Mouse (Mus musculus) adrenal gland (tissue): ENCODE data around the gene Rps25.
"Not testable (repeated sequence)": the region's sequence is repeated elsewhere in the genome, so short reads cannot be mapped to it uniquely, and the experiment has no call there.

Source experiments
- intact Hi-C: fragments of 180-260 bp; cut with DNase I; formaldehyde crosslinking; loops from one replicate; pipeline ENCODE4 v1.15.1; 2025

Rps25 gene

GRCm38 (mm10) chr9:44399114-44399794 lies 7.7 kb upstream of the Rps25 start:
- intact Hi-C loops = no loop called here

GRCm38 (mm10) chr9:44399795-44400114 lies 7.2 kb upstream of the Rps25 start:
- intact Hi-C loops = no loop called here

- intact Hi-C loops = no loop called here
Measured at GRCm38 (mm10) chr9:44401081-44401480, 5.9 kb upstream of the Rps25 start.

GRCm38 (mm10) chr9:44405011-44405410 lies 1.9 kb upstream of the Rps25 start:
- intact Hi-C loops = no loop called here

DNA sequence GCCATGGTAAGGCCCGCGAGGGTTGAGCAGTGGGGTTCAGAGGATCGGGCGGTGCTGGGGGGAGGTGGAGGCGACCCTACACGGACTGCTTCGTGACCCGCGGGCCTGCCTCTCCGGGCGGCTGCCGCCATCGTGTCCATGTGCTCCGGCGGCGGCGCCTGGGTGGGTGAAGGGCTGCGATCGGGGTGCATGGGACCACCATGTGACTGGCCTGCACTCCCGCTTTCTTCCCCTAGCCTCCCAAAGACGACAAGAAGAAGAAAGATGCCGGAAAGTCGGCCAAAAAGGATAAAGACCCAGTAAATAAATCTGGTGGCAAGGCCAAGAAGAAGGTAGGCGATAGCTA lies 786 bp downstream of the Rps25 start:
- intact Hi-C loops = no loop called here

DNA sequence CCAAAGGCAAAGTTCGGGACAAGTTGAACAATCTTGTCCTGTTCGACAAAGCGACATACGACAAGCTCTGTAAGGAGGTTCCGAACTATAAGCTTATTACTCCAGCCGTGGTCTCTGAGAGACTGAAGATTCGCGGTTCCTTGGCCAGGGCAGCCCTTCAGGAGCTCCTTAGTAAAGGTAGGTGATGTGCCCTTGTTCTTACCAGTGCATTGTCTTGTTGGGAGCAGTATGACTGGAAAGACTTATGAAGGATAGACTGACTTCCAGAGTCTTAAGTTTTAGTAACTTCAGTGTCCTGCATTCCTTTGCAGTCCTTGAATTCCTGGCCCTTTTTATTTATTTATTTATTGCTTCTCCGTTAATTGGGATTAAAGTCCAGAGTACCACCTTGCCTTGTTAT lies 1.8 kb downstream of the Rps25 start:
- intact Hi-C loops = not testable (repeated sequence)

- intact Hi-C loops = no loop called here
Measured at GRCm38 (mm10) chr9:44410647-44411336, 3.9 kb downstream of the Rps25 start.

- intact Hi-C loops = no loop called here
Measured at GRCm38 (mm10) chr9:44411601-44412130, 4.7 kb downstream of the Rps25 start.

DNA sequence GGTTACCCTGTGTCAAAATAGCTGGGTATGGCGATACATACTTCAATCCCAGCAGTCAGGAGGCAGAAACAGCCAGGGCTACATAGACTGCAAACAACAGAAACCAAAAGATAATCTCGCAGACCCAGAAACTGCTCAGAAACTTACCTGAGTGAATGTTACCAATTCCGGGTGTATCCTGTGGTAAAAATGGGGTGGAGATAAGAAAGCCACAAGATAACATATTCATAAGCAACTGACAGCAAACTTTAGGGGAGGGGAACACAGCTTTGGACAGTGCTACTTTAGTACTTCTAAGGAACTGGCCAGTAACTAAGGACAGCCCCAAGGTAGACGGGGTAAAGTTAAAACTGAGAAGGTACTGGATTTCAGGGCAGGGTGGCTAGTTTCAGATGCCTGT lies 5.4 kb downstream of the Rps25 start:
- intact Hi-C loops = no loop called here

DNA sequence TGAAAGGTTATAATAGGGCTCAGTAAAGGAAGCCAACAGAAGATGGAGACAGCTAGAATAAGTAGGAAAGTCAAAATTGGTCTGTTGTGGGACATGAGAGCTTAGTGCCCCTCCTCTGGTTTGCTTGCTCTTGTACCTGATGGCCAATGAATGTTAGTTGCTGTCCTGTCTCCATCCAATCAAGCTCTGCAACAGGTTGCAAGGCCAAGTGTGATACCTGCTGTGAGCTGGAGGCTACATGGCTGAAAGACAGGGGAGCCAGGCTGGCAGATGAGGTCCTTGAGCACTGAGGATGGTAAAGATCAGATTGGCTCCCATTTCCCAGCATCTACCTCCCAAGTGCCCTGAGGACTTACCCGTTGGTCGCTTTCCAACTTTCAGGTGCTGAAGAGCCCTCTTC lies 5.8 kb downstream of the Rps25 start:
- intact Hi-C loops = no loop called here

- intact Hi-C loops = no loop called here
Measured at GRCm38 (mm10) chr9:44417156-44417891, 10.4 kb downstream of the Rps25 start.

DNA sequence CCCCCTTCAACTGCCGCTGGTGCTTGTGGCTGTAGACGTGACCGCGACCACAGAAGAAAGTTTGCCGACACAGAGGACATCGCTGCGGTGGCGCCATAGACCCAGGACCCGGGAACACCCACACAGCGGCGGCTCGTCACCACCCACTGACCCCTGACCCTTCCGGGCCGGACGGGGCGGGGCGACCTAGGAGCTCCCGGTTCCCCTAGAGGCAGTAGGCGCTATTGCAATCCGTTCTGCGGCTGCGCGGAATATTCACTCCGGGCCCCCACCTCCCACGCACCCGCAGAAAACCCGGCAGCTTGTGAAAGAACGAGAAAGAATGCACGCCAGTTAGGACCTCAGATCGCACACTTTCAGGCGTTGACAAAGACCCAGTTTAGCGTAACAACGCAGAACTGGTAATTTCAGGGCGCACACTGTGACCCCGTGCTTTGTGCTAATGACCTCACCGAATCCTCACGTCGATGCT lies 11.0 kb downstream of the Rps25 start:
- intact Hi-C loops = no loop called here

- intact Hi-C loops = no loop called here
Measured at GRCm38 (mm10) chr9:44418519-44419385, 11.8 kb downstream of the Rps25 start, which contains the start of gene Ccdc84. TSS of gene Ccdc84 (minus strand) at chr9:44418569.

DNA sequence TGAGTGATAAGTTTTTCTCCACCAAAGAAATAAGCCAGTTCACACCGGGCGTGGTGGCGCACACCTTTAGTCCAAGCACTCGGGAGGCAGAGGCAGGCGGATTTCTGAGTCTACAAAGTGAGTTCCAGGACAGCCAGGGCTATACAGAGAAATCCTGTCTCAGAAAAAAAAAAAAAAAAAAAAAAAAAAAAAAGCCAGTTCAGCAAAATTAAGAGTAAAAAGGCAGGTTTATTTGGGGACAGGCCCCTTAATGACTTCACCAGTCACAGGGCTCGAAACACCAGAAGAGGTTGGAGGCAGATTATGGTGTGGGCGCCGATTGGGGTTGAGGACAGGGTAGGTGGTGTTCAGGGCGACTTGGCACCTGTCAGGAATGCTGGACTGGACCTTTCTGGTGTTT lies 12.8 kb downstream of the Rps25 start:
- intact Hi-C loops = not testable (repeated sequence)

DNA sequence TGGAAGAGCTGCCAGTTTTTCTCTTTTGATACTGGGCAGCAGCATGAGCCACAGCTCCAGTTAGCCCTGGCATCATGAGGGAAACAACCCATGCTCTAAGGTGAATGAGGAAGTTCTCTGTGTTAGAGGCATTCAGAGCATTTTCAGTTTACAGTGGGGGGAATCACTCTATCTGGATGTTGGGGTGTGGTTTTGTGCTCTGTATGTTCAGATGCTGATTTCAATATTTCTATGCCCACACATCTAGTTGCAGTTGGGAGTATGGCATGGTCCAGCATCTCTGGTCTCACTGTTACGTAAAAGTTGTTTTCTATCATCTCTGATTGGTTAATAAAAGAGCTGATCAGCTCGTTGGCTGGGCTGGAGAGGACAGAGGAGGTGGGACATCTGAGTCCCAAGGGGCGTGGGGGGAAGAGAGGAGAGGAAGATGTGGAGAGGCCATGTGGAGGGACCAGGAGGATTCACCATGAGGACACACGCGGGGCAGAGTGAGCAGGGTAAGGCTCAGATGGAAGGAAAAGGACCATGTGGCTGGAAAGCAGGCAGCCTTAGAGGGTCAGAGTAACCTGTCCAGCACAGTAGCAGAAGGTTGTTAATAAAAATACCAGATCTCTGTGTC lies 13.4 kb downstream of the Rps25 start:
- intact Hi-C loops = no loop called here

DNA sequence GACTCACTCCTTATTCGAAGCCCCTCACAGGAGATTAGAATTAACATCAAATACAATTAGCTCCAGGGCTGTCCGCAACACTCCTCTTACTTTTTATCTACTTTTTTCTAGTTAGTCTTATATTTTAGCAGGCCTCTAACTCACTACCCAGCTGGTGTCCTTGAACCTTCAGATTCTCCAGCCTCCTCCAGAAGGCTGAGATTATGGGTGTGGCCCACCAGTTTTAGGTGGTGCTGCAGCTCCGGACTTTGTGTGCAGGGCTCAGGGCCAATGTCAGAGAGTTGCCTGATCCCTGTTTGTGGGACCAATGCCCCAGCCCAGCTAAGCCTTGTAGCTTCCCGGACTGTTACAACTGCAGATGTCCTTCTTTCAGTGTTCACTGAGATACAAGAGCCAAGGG lies 16.6 kb downstream of the Rps25 start:
- intact Hi-C loops = no loop called here

GRCm38 (mm10) chr9:44432577-44433185 lies 25.7 kb downstream of the Rps25 start:
- intact Hi-C loops = no loop called here

GRCm38 (mm10) chr9:44435747-44436146 lies 28.8 kb downstream of the Rps25 start:
- intact Hi-C loops = no loop called here

DNA sequence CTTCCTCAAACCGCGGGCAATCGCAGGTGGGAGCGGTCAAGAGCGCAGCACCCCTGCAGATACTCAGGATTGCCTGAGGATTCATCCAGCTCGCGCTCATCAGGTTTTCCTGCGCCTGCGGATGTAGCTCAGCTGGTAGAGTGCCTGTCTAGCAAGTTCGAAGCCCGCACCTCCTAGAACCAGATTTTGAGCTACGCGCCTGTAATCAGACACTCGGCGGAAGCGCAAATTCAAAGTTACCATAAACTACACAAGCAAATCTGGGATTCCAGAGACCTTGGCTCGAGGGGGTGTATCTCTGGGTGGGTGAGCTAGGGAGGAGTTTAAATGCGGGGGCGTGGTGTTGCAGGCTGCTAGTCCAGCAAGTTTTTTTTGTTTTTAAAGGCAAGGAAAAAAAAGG lies 34.0 kb downstream of the Rps25 start, which contains the start of gene Foxr1:
TSS of gene Foxr1 (minus strand) at position 176 of the 400 bp plus-strand sequence.
- intact Hi-C loops = no loop called here

DNA sequence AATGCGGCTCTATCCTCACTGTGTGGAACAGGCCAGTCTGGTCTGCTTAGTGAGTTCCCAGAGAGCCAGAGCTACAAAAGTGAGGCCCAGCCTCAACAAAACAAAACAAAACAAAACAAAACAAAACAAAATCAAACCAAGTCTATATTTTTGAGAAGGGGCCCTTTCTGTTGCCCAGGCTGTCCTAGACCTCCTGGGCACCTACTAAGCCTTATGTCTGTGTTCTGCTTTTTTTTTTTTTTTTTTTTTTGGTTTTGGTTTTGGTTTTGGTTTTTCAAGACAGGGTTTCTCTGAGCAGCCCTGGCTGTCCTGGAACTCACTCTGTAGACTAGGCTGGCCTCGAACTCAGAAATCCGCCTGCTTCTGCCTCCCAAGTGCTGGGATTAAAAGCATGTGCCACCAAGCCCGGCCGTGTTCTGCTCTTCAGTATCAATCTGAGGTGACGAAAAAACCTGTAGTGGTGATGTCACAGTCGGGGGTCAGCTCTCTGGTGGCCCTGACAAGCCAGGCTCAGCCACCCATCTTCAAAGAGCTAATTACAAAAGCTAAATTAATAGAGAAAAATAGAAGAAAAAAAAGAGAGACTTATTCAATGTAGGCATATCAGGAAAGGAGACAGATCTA lies 37.6 kb downstream of the Rps25 start:
- intact Hi-C loops = not testable (repeated sequence)
